Mouse (Mus musculus): ENCODE data around the gene Tmcc3.

Tmcc3 gene

DNA sequence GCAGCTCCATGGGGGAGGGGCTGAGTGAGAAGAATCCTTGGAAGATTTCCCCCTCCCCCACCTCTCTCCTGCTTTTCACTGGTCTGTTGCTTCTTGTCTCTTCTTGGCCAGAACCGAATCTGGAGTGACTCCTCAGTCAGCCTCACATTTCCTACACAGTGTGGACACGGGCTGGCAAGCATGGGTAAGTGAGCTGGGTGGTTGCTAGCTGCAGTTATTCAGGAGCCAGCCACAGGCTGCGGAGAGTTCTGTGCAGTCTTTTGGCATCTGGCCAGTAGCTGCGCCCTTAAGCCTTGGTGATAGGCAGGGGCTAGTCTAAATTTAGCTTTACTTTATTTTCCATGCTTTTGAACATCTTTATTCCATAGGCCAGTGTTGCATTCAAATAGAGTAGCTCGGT lies 18.2 kb downstream of the Tmcc3 start:
- no peak for DNase-seq (ENCODE audit: low read depth in 1 of 2, low spot score in 2 of 2)

- no peak for DNase-seq (ENCODE audit: low read depth in 1 of 2, low spot score in 2 of 2)
Observed at GRCm38 (mm10) chr10:94332358-94333137, 20.8 kb downstream of the Tmcc3 start.

- no peak for DNase-seq (ENCODE audit: low read depth in 1 of 2, low spot score in 2 of 2)
Observed at GRCm38 (mm10) chr10:94333328-94333727, 21.6 kb downstream of the Tmcc3 start.

- DNase-seq (ENCODE audit: low read depth in 1 of 2, low spot score in 2 of 2), result no peak
Observed at GRCm38 (mm10) chr10:94335047-94335446, 23.3 kb downstream of the Tmcc3 start.

DNA sequence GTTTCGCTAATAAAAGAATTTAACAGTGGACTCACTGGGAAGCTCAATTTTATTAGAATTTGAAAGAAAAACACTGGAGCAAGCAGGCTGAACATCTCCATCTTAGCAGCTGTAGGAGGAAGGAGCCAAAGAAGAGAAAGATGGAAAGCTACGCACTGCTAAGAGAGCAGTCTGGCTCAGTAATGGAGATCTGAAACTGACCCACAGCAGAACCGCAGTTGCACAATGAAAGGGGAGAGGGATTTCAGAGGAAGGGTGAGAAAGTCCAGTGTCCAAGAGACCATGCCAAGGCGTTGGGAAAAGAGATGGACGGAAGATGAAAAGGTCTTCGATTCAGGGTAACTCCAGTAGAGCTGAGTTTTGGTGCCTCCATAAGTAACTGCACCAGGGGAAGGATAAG lies 24.3 kb downstream of the Tmcc3 start:
- DNase-seq (ENCODE audit: low read depth in 1 of 2, low spot score in 2 of 2), result no peak

DNA sequence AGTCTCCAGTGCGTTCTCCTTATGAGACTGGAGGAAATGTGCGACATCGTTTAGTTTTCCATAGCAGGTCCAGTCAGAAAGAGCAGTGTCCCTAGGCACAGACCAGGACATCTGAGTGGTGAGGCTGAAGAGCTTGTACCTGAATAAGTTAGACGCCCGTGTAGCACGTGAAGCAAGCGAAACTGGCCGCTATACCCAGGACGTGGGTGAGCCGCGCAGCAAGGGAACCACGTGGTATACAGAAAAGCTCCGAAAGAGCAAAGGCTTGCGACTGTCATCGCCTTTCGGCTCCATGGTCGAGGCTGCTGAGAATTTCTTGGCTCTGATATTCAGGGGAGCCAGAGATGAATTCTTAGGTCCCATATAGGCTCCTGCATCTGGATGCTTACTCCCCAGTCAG lies 29.8 kb downstream of the Tmcc3 start:
- no peak for DNase-seq (ENCODE audit: low read depth in 1 of 2, low spot score in 2 of 2)

GRCm38 (mm10) chr10:94342256-94342655 lies 30.5 kb downstream of the Tmcc3 start:
- no peak for DNase-seq (ENCODE audit: low read depth in 1 of 2, low spot score in 2 of 2)

DNA sequence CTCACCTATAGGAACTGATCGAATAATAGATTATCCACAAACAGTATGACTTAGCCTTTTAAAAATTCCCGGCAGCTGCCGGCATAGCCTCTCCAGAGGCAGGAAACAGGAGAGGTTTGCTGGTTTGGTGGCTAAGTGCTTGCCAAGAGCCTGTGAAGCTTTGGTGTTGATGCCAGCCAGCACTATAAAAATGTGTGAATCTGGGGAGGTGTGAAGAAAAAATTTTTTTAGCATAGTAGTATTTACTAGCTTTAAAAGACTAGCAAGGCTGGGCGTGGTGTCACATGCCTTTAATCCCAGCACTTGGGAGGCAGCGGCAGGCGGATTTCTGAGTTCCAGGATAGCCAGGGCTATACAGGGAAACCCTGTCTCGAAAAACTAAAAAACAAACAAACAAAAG lies 31.8 kb downstream of the Tmcc3 start:
- no peak for DNase-seq (ENCODE audit: low read depth in 1 of 2, low spot score in 2 of 2)

DNA sequence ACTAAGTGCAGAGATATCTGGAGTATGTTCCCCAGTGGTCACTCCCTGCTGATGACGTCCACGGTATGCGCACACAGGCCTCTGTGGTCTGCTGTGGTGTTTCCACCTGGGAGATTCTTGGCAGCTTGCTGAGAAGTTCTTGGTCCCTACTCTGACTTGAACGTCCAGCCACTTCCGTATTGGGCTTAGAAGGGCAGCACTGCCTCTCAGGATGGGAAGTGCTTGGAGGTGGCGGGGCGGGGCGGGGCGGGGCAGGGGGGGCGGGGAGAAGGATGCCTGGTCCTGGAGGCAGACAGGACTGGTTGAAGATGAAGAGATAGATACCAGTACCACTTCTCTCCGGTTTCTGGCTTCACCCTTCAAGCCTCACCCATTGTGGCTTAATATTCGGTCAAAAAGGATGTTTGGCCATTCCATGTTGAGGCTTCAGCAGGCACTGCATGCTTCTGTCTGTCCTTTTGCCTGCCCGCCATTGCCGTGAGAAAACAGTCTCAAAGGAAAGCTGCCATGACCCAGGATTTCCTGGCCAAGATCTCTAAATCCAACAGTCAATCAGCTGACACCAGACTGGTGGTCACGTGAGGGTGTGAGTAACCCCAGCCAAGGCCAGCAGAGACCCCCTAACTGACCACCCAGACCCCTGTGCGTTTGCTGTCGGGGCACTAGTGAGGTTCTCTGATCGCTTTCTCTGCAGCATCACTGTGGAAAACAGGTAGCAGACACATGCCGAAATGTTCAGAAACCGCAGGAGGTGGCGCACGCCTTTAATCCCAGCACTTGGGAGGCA lies 33.1 kb downstream of the Tmcc3 start:
- no peak for DNase-seq (ENCODE audit: low read depth in 1 of 2, low spot score in 2 of 2)

DNA sequence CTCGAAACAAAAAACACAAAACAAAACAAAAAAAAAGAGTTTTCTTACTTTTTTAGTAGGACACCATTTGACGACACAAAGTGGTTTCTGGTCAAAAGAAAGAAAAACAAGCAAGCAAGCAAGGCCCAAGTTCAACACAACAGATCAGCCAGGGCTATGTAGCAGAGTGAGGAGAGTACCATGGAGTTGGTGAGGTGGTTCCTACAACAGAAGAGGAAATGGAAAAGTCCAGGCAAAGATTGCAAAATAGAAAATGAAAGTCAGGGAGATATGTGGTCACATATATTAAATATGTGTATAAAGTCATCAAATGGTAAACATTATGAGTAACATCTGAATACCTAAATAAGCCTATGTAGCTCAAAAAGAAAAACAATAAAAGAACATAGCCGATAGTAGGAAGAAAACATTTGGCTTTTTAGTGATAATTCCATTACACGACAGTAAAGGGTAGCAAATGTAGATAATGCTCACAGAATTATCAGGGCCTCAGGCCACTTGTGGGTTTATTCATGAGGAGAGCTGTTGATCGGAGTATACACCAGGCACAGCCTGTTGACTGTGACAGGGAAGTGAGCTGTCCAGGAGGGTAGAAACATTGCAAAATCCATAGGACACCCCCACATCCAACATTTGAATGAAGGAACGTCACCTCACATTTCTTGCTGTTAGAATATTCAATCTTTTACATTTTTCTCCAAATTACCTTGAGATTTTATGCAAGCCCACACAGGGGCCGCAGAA lies 33.9 kb downstream of the Tmcc3 start:
- no peak for DNase-seq (ENCODE audit: low read depth in 1 of 2, low spot score in 2 of 2)

DNA sequence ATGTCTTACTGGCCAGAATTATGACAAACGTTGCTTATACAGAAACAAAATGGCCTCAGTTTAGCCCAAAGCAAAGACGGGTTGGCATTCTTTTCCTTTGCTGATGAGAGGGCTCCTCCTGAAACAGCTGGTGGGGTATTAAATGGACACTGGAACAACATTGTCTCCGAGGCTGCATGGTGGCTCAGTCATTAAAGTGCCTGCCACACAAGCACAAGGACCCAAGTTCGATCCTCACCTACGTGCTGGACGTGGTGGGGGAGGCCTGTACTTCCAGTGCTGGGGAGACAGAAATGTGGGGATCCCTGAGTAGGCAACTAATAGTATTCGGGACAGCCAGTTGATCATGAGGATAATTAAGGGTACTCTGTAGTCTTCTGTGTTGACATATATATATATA lies 34.8 kb downstream of the Tmcc3 start:
- no peak for DNase-seq (ENCODE audit: low read depth in 1 of 2, low spot score in 2 of 2)

- no peak for DNase-seq (ENCODE audit: low read depth in 1 of 2, low spot score in 2 of 2)
Observed at GRCm38 (mm10) chr10:94347296-94347695, 35.5 kb downstream of the Tmcc3 start.

DNA sequence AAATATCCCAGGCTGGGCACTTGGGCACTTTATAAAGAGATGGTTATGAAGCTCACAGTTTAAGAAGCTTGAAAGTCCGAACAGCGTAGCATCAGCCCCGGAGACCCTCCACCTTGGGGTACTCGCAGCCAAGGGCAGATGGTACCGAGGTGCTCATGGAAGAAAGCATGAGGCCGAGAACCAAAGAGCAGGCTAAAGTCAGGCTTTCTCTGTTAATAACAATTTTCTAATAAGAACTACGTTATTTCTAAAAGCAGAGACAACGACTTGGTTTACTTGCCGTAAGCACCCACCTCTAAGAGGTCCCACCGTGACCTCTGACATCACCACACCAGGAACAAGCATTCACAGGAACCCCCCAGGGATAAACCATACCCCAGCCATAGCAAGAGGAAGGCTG lies 36.2 kb downstream of the Tmcc3 start:
- no peak for DNase-seq (ENCODE audit: low read depth in 1 of 2, low spot score in 2 of 2)

DNA sequence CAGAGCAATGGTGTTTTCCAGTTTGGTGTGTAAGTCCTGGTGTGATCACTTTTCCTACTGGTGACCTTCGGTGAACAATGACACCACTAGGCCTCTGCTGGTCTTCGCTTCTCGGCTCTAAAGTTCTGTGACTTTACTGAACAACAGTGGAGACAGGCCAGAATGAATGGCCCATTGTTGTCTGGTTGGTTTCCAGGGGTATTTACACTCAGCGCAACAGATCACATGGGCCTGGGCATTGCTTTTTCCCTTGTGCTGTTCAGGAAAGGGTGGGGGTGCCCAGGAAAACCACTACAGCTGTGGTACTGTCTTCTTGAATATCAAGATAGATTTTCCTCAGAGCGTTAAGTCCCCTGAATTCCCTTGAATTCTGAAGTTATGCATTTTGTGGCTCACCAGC lies 38.5 kb downstream of the Tmcc3 start:
- no peak for DNase-seq (ENCODE audit: low read depth in 1 of 2, low spot score in 2 of 2)

DNA sequence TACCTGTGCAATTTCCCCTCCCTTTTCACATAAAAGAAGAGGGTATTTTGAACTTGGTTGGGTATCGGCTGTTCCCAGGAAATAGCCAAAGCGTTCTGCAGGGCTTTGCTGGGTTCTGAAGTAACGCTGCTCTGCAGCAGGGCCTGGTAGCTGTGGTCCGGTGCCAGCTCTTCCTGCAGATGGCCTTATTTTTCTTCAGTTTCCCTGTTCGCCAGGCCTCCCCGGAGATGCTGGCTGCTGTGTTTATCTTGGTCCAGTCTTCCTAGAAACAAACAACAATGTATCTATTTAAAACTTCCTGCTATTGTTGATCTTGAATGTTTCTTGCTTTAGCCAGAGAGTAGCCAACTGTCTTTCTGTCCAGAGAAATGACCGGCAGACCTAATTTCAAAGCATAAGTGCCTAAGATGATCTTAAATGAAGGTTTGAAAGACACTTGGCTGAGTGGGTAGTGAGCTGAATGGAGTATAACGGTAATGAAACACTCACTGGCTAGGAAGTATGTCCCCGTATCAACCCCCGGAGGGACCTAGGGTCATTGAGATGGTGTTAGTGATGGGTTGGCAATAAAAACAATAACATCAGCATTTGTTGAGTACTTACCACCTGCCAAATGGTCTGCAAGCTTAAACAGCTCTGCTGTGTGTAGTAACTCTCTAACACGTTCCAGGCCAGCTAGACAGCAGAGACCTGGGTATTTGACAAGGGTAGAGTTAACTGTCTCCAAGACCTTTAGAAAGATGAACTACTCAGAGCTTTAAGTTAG lies 39.3 kb downstream of the Tmcc3 start:
- DNase-seq (ENCODE audit: low read depth in 1 of 2, low spot score in 2 of 2), result no peak

- DNase-seq (ENCODE audit: low read depth in 1 of 2, low spot score in 2 of 2), result no peak
Observed at GRCm38 (mm10) chr10:94352172-94352876, 40.6 kb downstream of the Tmcc3 start.

- no peak for DNase-seq (ENCODE audit: low read depth in 1 of 2, low spot score in 2 of 2)
Observed at GRCm38 (mm10) chr10:94352877-94353853, 41.4 kb downstream of the Tmcc3 start.

DNA sequence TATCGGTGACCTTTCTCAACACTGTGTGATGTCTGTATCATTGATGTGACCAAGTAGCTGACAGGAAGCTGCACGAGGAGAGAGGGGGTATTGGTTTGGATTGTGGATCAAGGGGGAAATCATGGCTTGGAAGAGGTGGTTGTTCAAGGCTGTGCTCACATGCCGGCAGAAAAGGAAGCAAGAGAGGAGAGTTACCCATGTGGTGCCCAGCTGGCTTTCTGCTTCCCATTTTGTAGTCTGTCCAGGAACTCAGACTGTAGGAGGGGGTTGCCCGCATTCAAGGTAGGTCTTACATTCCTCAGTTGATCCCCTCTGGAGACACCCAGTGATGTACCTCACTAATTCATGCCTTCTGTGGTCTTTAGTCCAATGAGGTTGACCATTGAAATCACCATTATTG lies 42.3 kb downstream of the Tmcc3 start:
- DNase-seq (ENCODE audit: low read depth in 1 of 2, low spot score in 2 of 2), result peak in 1 of 2 experiments; percentile 18

GRCm38 (mm10) chr10:94354427-94354826 lies 42.7 kb downstream of the Tmcc3 start:
- no peak for DNase-seq (ENCODE audit: low read depth in 1 of 2, low spot score in 2 of 2)
